Mouse (Mus musculus): ENCODE data around the gene Rnf146. TPM values are rescaled to one million over a fixed set of nuclear protein-coding genes. Genes with fewer than 3 reads are reported as not detected.

Rnf146 gene
- polyA plus RNA-seq (2012; rRNA removed), result 83.2 and 85.7 TPM in 2 replicates

GRCm38 (mm10) chr10:29362197-29362900, at the start of gene Rnf146:
Rnf146 (minus strand) TSS chr10:29362442.

GRCm38 (mm10) chr10:29313064-29313638, 49.1 kb downstream of the Rnf146 start, which contains the start of gene Echdc1:
Echdc1 (plus strand) TSS chr10:29313166.

Other genes with a start within 250 kb of the Rnf146 start
- 25.6 and 46.8 TPM in 2 replicates for gene Soga3, start 218.6 kb downstream of the Rnf146 start, polyA plus RNA-seq (2012; rRNA removed)
- gene Gm49353, start 163.5 kb downstream of the Rnf146 start, polyA plus RNA-seq (2012; rRNA removed), result 1.3 and 3.6 TPM in 2 replicates
- gene 9330159F19Rik, start 150.8 kb downstream of the Rnf146 start, polyA plus RNA-seq (2012; rRNA removed), result 14.8 and 16.5 TPM in 2 replicates
- gene Echdc1, start 49.3 kb downstream of the Rnf146 start, polyA plus RNA-seq (2012; rRNA removed), result 16.0 and 16.3 TPM in 2 replicates
- 10.3 and 14.7 TPM in 2 replicates for gene Rspo3, start 173.4 kb upstream of the Rnf146 start, polyA plus RNA-seq (2012; rRNA removed)